Mouse (Mus musculus): Measurements from ENCODE around the gene Elof1. TPM values are rescaled to one million over a fixed set of nuclear protein-coding genes. Genes with fewer than 3 reads are reported as not detected.
A peak's percentile ranks its signal among the peaks of the same experiment; 100 is the strongest.
"Not testable (repeated sequence)": the region's sequence is repeated elsewhere in the genome, so short reads cannot be mapped to it uniquely, and the experiment has no call there.

Elof1 gene
- polyA plus RNA-seq, 1 experiment from 2014 or later, result 211 TPM

DNA sequence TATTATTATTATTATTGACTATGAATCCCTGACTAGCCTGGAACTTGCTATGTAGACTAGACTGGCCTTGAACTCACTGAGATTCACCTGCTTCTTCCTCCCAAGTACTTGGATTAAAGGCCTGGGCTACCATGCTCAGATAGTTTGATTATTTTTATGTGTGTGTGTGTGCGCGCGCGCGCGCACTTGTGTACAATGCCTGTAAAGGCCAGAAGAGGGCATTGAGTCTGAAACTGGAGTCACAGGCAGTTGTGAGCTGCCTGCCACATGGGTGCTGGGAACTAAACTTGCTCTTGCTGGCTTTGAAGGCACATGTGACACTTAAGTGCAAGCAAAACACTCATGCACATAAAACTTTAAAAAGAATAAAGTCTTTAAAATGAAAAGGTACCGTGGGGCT is 27.7 kb downstream of the Elof1 start:
- Histone ChIP-seq H3K27ac (ENCODE audit: low read depth, low read length) (no peak overlapping the region), H3K9me3 (ENCODE audit: control insufficient read depth, low read length) (no peaks in the 10 kb centered on the region), H3K4me3 (ENCODE audit: low read depth, low read length) (no peak overlapping the region), H3K9ac (ENCODE audit: low read depth, low read length) (no peak overlapping the region), H3K4me2 (replicated peaks; ENCODE audit: low read depth, low read length) (no peak overlapping the region), H3K4me1 (replicated peaks; ENCODE audit: control insufficient read depth, insufficient read depth, low read length) (peaks cover 3% of the 10 kb centered on the region; the same call in 1 of the 2 replicates), H3K27me3 (ENCODE audit: control insufficient read depth, insufficient read depth, low read length) (no peaks in the 10 kb centered on the region), H3K36me3 (ENCODE audit: control insufficient read depth, insufficient read depth, low read length) (no peaks in the 10 kb centered on the region)
- 97% methylated on average over 7 of the region's 7 CpGs for WGBS
- DNase-seq (ENCODE audit: low spot score) (no peak), ATAC-seq (ENCODE audit: low FRiP score) (no peak)

DNA sequence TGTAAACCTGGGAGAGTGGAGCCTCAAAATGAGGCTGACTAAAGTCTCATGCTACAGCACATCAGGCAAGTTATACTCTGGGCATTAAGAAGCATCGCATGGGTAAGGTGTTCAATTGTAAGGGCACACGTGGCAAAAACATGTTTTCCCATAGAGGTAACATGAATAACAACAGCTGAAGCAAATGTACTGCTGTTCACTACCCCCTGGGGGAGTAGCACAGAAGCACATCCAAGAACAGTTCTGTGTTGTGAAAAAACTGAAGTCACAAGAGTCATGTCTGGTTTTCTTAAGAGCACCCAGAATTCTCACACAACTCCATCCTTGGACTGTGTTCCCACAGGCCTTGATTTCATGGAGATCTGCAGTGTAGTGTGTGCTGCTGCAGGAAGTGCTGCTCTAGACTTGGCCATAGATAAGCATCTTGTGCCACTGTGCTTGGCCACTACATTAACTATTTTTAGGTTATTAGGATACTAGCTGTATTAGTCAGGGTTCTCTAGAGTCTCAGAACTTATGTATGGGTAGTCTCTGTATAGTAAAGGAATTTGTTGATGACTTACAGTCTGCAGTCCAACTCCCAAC is 29.8 kb downstream of the Elof1 start:
- DNase-seq (ENCODE audit: low spot score), result no peak
- Histone ChIP-seq H3K27ac (ENCODE audit: low read depth, low read length) (no peak overlapping the region), H3K9me3 (ENCODE audit: control insufficient read depth, low read length) (no peaks in the 10 kb centered on the region), H3K27me3 (ENCODE audit: control insufficient read depth, insufficient read depth, low read length) (no peaks in the 10 kb centered on the region), H3K4me3 (ENCODE audit: low read depth, low read length) (no peak overlapping the region), H3K4me2 (replicated peaks; ENCODE audit: low read depth, low read length) (no peak overlapping the region), H3K9ac (ENCODE audit: low read depth, low read length) (no peak overlapping the region), H3K36me3 (ENCODE audit: control insufficient read depth, insufficient read depth, low read length) (no peaks in the 10 kb centered on the region), H3K4me1 (replicated peaks; ENCODE audit: control insufficient read depth, insufficient read depth, low read length) (peaks cover 3% of the 10 kb centered on the region; the same call in 1 of the 2 replicates)
- whole genome bisulfite sequencing, result 87% methylated on average over 2 of the region's 2 CpGs
- ATAC-seq (ENCODE audit: low FRiP score), result no peak

DNA sequence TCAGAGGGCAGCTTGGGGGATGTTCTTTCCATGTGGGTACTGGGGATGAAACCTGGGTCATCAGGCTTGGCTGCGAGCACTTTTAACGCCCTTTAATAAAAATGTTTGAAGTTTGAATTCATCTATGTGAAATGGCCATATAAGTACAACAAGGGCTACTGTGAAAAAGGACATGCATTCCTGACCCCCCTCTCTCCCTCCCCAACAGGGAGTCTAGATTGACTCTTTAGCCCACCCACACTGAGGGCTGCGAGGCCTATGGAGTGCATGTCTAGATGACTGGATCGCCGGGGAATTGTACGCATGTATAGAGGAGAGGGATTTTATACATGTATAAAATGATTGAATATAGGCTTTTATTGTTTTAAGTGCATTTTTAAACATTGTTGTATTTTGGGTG is 31.0 kb downstream of the Elof1 start:
- no peaks in the 10 kb centered on the region for H3K9me3 ChIP-seq (ENCODE audit: control insufficient read depth, low read length)
- WGBS, result 76% methylated on average over 6 of the region's 6 CpGs
- no peak for ATAC-seq (ENCODE audit: low FRiP score)
- H3K9ac ChIP-seq (ENCODE audit: low read depth, low read length), result peak overlapping the region; percentile 44
- peak overlapping the region; percentile 49 for H3K4me3 ChIP-seq (ENCODE audit: low read depth, low read length)
- peaks cover 3% of the 10 kb centered on the region; the same call in 1 of the 2 replicates for H3K4me1 ChIP-seq (replicated peaks; ENCODE audit: control insufficient read depth, insufficient read depth, low read length)
- peak overlapping the region; percentile 53 for H3K4me2 ChIP-seq (replicated peaks; ENCODE audit: low read depth, low read length)
- no peaks in the 10 kb centered on the region for H3K36me3 ChIP-seq (ENCODE audit: control insufficient read depth, insufficient read depth, low read length)
- DNase-seq (ENCODE audit: low spot score), result no peak
- H3K27ac ChIP-seq (ENCODE audit: low read depth, low read length), result no peak overlapping the region
- no peaks in the 10 kb centered on the region for H3K27me3 ChIP-seq (ENCODE audit: control insufficient read depth, insufficient read depth, low read length)

DNA sequence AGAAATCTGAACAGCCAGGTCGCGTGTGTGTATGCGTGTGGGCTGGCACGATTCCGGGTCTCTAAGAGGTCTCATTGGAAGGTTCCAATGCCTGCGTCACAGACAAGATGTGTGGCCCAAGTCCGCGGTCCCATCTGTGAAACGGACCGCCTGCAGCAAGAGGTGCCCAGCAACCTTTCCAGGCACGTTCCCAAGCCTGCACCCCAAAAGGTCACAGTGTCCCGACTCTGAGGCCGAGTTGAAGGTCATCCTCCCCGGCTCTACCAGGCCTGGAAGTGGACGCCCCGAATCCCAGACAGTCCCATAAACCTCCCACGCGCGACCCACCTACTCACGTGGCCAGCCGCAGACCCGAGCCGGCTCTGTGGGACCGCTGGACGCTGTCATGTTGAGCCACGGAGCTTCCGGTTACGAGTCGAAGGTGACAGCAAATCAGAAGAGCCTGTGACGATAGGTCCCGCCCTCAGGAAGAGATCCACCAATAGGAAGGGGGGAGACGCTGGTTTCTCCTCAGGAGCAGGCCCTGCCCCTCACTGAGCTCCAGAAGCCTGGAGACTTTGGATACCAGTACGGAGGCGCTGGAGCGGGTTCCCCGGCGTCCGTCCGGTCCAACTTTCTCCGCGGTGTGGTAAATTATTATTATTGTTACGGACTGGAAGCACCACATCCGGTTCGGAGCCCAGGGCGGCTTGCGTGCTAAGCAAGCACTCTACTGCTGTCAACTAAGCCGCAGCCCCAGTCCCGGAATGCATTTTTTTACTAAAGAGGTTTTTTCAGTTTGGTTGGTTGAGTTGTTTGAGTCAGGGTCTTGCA is 31.7 kb downstream of the Elof1 start, which contains the start of gene Ecsit:
TSS of gene Ecsit (minus strand) at position 417 of the 813 bp plus-strand sequence.
- Histone ChIP-seq H3K9me3 (ENCODE audit: control insufficient read depth, low read length) (no peaks in the 10 kb centered on the region), H3K27me3 (ENCODE audit: control insufficient read depth, insufficient read depth, low read length) (no peaks in the 10 kb centered on the region), H3K4me1 (replicated peaks; ENCODE audit: control insufficient read depth, insufficient read depth, low read length) (peaks cover 3% of the 10 kb centered on the region; the same call in 1 of the 2 replicates), H3K9ac (ENCODE audit: low read depth, low read length) (peak within 1 kb of the TSS; percentile 44), H3K4me3 (ENCODE audit: low read depth, low read length) (peak within 1 kb of the TSS; percentile 49), H3K4me2 (replicated peaks; ENCODE audit: low read depth, low read length) (peak within 1 kb of the TSS; percentile 54), H3K36me3 (ENCODE audit: control insufficient read depth, insufficient read depth, low read length) (no peaks in the 10 kb centered on the region), H3K27ac (ENCODE audit: low read depth, low read length) (no peak within 1 kb of the TSS)
- DNase-seq (ENCODE audit: low spot score), result peak; percentile 95
- WGBS, result under 1% methylated on average over 48 of the region's 48 CpGs
- ATAC-seq (ENCODE audit: low FRiP score), result peak; percentile 98

DNA sequence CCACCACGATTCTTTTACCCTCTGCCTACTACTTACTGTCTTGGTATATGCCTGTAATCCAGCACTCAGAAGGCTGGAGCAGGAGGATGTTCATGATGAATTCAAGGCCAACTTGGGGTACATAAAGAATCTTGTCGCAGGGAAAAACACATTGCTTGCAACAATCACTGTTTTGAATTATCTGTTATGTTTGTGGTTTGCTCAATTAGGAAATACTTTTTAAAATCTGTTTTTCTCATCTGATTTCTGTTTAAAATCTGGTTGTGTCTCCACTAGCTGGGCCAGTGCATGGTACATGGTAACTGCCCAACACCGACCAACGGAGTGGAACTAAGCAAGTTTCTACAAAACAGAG is 32.3 kb downstream of the Elof1 start:
- DNase-seq (ENCODE audit: low spot score) (no peak), ATAC-seq (ENCODE audit: low FRiP score) (no peak)
- H3K4me1 ChIP-seq (replicated peaks; ENCODE audit: control insufficient read depth, insufficient read depth, low read length), result peaks cover 3% of the 10 kb centered on the region; the same call in 1 of the 2 replicates
- 39% methylated on average over 4 of the region's 4 CpGs for WGBS
- H3K9me3 ChIP-seq (ENCODE audit: control insufficient read depth, low read length), result no peaks in the 10 kb centered on the region
- H3K27me3 ChIP-seq (ENCODE audit: control insufficient read depth, insufficient read depth, low read length), result no peaks in the 10 kb centered on the region
- H3K4me3 ChIP-seq (ENCODE audit: low read depth, low read length), result peak overlapping the region; percentile 49
- no peaks in the 10 kb centered on the region for H3K36me3 ChIP-seq (ENCODE audit: control insufficient read depth, insufficient read depth, low read length)
- H3K4me2 ChIP-seq (replicated peaks; ENCODE audit: low read depth, low read length), result peak overlapping the region; percentile 54
- H3K9ac ChIP-seq (ENCODE audit: low read depth, low read length), result peak overlapping the region; percentile 44
- no peak overlapping the region for H3K27ac ChIP-seq (ENCODE audit: low read depth, low read length)

DNA sequence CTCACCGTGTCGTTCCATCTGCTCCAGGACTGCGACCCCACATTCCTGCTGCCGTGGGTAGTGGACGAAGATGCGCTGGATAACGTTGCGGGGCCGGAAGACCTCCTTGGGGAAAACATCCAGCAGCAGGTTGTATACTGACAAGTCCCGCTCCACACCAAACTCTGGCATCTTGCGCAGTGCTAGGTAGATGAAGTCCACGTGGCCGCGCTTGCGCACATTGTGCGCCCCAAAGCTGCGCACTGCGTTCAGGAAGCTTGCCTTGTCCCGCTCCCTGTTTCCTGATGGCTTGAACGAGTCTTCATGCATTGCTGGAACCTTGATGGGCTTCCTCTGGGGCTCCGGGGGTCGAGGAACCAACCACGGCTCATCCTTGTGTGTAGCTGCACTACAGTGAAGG is 40.7 kb downstream of the Elof1 start:
- H3K27ac ChIP-seq (ENCODE audit: low read depth, low read length), result no peak overlapping the region
- no peak overlapping the region for H3K4me3 ChIP-seq (ENCODE audit: low read depth, low read length)
- H3K9me3 ChIP-seq (ENCODE audit: control insufficient read depth, low read length), result no peaks in the 10 kb centered on the region
- no peaks in the 10 kb centered on the region for H3K36me3 ChIP-seq (ENCODE audit: control insufficient read depth, insufficient read depth, low read length)
- ATAC-seq (ENCODE audit: low FRiP score) (no peak), DNase-seq (ENCODE audit: low spot score) (no peak)
- H3K4me1 ChIP-seq (replicated peaks; ENCODE audit: control insufficient read depth, insufficient read depth, low read length), result no peaks in the 10 kb centered on the region
- H3K9ac ChIP-seq (ENCODE audit: low read depth, low read length), result no peak overlapping the region
- H3K4me2 ChIP-seq (replicated peaks; ENCODE audit: low read depth, low read length), result no peak overlapping the region
- H3K27me3 ChIP-seq (ENCODE audit: control insufficient read depth, insufficient read depth, low read length), result no peaks in the 10 kb centered on the region
- 94% methylated on average over 23 of the region's 23 CpGs for WGBS

DNA sequence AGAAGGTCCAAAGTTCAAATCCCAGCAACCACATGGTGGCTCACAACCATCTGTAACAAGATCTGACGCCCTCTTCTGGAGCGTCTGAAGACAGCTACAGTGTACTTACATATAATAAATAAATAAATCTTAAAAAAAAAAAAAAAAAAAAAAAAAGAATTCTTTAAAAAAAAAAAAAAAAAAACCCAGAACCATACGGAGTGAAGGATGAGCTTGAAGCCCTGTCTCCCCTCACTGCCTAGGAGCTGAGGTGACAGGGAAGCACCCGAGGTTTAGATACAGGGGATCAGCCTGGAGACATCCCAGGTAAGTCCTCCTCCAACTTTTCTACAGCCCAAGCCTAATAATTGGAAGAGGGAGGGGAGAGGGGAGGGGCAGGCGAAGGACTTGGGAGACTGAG is 41.2 kb downstream of the Elof1 start:
- 75% methylated on average over 5 of the region's 5 CpGs for WGBS
- not testable (repeated sequence) for H3K27ac ChIP-seq (ENCODE audit: low read depth, low read length); DNase-seq (ENCODE audit: low spot score); H3K27me3 ChIP-seq (ENCODE audit: control insufficient read depth, insufficient read depth, low read length); ATAC-seq (ENCODE audit: low FRiP score); H3K9me3 ChIP-seq (ENCODE audit: control insufficient read depth, low read length); H3K4me1 ChIP-seq (replicated peaks; ENCODE audit: control insufficient read depth, insufficient read depth, low read length); H3K4me3 ChIP-seq (ENCODE audit: low read depth, low read length); H3K4me2 ChIP-seq (replicated peaks; ENCODE audit: low read depth, low read length); H3K36me3 ChIP-seq (ENCODE audit: control insufficient read depth, insufficient read depth, low read length); H3K9ac ChIP-seq (ENCODE audit: low read depth, low read length)

DNA sequence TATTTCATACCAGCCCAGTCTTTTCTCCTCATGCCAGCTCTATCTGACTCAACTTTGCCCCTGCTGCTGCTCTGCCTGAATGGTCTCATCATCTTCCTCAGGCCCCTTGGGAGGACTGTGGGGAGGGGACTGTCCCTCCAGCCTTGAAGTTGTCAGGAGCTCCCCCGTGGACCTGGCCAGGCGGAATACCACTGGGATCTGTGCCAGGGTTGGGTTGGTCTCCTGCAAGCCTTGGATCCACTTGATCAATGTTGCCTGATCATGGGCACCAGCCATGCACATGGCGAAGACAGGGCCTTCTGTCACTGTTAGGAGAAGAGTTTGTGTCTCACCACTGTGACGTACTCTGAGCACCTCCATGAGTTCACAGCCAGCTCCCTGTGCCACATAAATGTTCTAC is 44.7 kb downstream of the Elof1 start:
- 94% methylated on average over 4 of the region's 4 CpGs for WGBS
- no peaks in the 10 kb centered on the region for H3K36me3 ChIP-seq (ENCODE audit: control insufficient read depth, insufficient read depth, low read length)

More for the DNA sequence above, 44.7 kb downstream of the Elof1 start:
- DNase-seq (ENCODE audit: low spot score) (no peak), ATAC-seq (ENCODE audit: low FRiP score) (no peak)
- H3K9me3 ChIP-seq (ENCODE audit: control insufficient read depth, low read length), result no peaks in the 10 kb centered on the region
- no peak overlapping the region for H3K4me3 ChIP-seq (ENCODE audit: low read depth, low read length)
- H3K27ac ChIP-seq (ENCODE audit: low read depth, low read length), result no peak overlapping the region
- H3K4me1 ChIP-seq (replicated peaks; ENCODE audit: control insufficient read depth, insufficient read depth, low read length), result peaks cover 2% of the 10 kb centered on the region; the same call in 1 of the 2 replicates
- H3K4me2 ChIP-seq (replicated peaks; ENCODE audit: low read depth, low read length), result no peak overlapping the region
- H3K27me3 ChIP-seq (ENCODE audit: control insufficient read depth, insufficient read depth, low read length), result no peaks in the 10 kb centered on the region
- no peak overlapping the region for H3K9ac ChIP-seq (ENCODE audit: low read depth, low read length)
